Mouse (Mus musculus): Measurements from ENCODE around the gene Pnpla1. TPM values are rescaled to one million over a fixed set of nuclear protein-coding genes. Genes with fewer than 3 reads are reported as not detected.
A peak's percentile ranks its signal among the peaks of the same experiment; 100 is the strongest.

Pnpla1 gene
- polyA plus RNA-seq, 1 experiment, result 0.40 TPM

- Histone ChIP-seq H3K4me1 (ENCODE audit: control insufficient read depth, insufficient read depth, low read length) (peaks cover 15% of the 10 kb centered on the region), H3K4me3 (ENCODE audit: insufficient read depth, low read length) (no peak overlapping the region), H3K27ac (ENCODE audit: insufficient read depth, low read length) (no peak overlapping the region)
- TF ChIP-seq CTCF (IDR thresholded peaks at IDR 0.05; ENCODE audit: extremely low read depth, insufficient read depth, low read length) (no peak), POLR2A (IDR thresholded peaks at IDR 0.05; ENCODE audit: extremely low read depth, insufficient read depth, low read length) (no peak)
Observed at GRCm38 (mm10) chr17:28823004-28823745, 35.0 kb upstream of the Pnpla1 start.

GRCm38 (mm10) chr17:28823749-28824148, 34.5 kb upstream of the Pnpla1 start:
- H3K27ac ChIP-seq (ENCODE audit: insufficient read depth, low read length), result no peak overlapping the region
- TF ChIP-seq CTCF (IDR thresholded peaks at IDR 0.05; ENCODE audit: extremely low read depth, insufficient read depth, low read length) (no peak), POLR2A (IDR thresholded peaks at IDR 0.05; ENCODE audit: extremely low read depth, insufficient read depth, low read length) (no peak)
- peaks cover 16% of the 10 kb centered on the region for H3K4me1 ChIP-seq (ENCODE audit: control insufficient read depth, insufficient read depth, low read length)
- no peak overlapping the region for H3K4me3 ChIP-seq (ENCODE audit: insufficient read depth, low read length)

- Histone ChIP-seq H3K4me1 (ENCODE audit: control insufficient read depth, insufficient read depth, low read length) (peaks cover 16% of the 10 kb centered on the region), H3K27ac (ENCODE audit: insufficient read depth, low read length) (no peak overlapping the region)
- no peak for TF ChIP-seq CTCF (IDR thresholded peaks at IDR 0.05; ENCODE audit: extremely low read depth, insufficient read depth, low read length)
- no peak for TF ChIP-seq POLR2A (IDR thresholded peaks at IDR 0.05; ENCODE audit: extremely low read depth, insufficient read depth, low read length)
Observed at GRCm38 (mm10) chr17:28824896-28825295, 33.3 kb upstream of the Pnpla1 start.

GRCm38 (mm10) chr17:28825359-28826041, 32.7 kb upstream of the Pnpla1 start:
- TF ChIP-seq POLR2A (IDR thresholded peaks at IDR 0.05; ENCODE audit: extremely low read depth, insufficient read depth, low read length) (no peak), CTCF (IDR thresholded peaks at IDR 0.05; ENCODE audit: extremely low read depth, insufficient read depth, low read length) (no peak)
- Histone ChIP-seq H3K4me1 (ENCODE audit: control insufficient read depth, insufficient read depth, low read length) (peaks cover 16% of the 10 kb centered on the region), H3K27ac (ENCODE audit: insufficient read depth, low read length) (no peak overlapping the region), H3K4me3 (ENCODE audit: insufficient read depth, low read length) (no peak overlapping the region)

More at GRCm38 (mm10) chr17:28824896-28825295, 33.3 kb upstream of the Pnpla1 start:
- no peak overlapping the region for H3K4me3 ChIP-seq (ENCODE audit: insufficient read depth, low read length)

GRCm38 (mm10) chr17:28827665-28828231, 30.5 kb upstream of the Pnpla1 start:
- Histone ChIP-seq H3K27ac (ENCODE audit: insufficient read depth, low read length) (peak overlapping the region; percentile 76), H3K4me1 (ENCODE audit: control insufficient read depth, insufficient read depth, low read length) (peaks cover 16% of the 10 kb centered on the region), H3K4me3 (ENCODE audit: insufficient read depth, low read length) (no peak overlapping the region)
- TF ChIP-seq CTCF (IDR thresholded peaks at IDR 0.05; ENCODE audit: extremely low read depth, insufficient read depth, low read length), result no peak
- TF ChIP-seq POLR2A (IDR thresholded peaks at IDR 0.05; ENCODE audit: extremely low read depth, insufficient read depth, low read length), result no peak

- H3K4me3 ChIP-seq (ENCODE audit: insufficient read depth, low read length), result no peak overlapping the region
- H3K27ac ChIP-seq (ENCODE audit: insufficient read depth, low read length), result no peak overlapping the region
- TF ChIP-seq CTCF (IDR thresholded peaks at IDR 0.05; ENCODE audit: extremely low read depth, insufficient read depth, low read length) (no peak), POLR2A (IDR thresholded peaks at IDR 0.05; ENCODE audit: extremely low read depth, insufficient read depth, low read length) (no peak)
- H3K4me1 ChIP-seq (ENCODE audit: control insufficient read depth, insufficient read depth, low read length), result peaks cover 16% of the 10 kb centered on the region
Observed at GRCm38 (mm10) chr17:28829120-28829519, 29.1 kb upstream of the Pnpla1 start.

GRCm38 (mm10) chr17:28831065-28831464, 27.1 kb upstream of the Pnpla1 start:
- Histone ChIP-seq H3K4me1 (ENCODE audit: control insufficient read depth, insufficient read depth, low read length) (peaks cover 10% of the 10 kb centered on the region), H3K4me3 (ENCODE audit: insufficient read depth, low read length) (no peak overlapping the region), H3K27ac (ENCODE audit: insufficient read depth, low read length) (no peak overlapping the region)
- TF ChIP-seq CTCF (IDR thresholded peaks at IDR 0.05; ENCODE audit: extremely low read depth, insufficient read depth, low read length), result no peak
- no peak for TF ChIP-seq POLR2A (IDR thresholded peaks at IDR 0.05; ENCODE audit: extremely low read depth, insufficient read depth, low read length)

- no peak overlapping the region for H3K4me3 ChIP-seq (ENCODE audit: insufficient read depth, low read length)
- no peak overlapping the region for H3K27ac ChIP-seq (ENCODE audit: insufficient read depth, low read length)
- TF ChIP-seq CTCF (IDR thresholded peaks at IDR 0.05; ENCODE audit: extremely low read depth, insufficient read depth, low read length), result no peak
- TF ChIP-seq POLR2A (IDR thresholded peaks at IDR 0.05; ENCODE audit: extremely low read depth, insufficient read depth, low read length), result no peak
- H3K4me1 ChIP-seq (ENCODE audit: control insufficient read depth, insufficient read depth, low read length), result peaks cover 7% of the 10 kb centered on the region
Observed at GRCm38 (mm10) chr17:28832040-28832439, 26.2 kb upstream of the Pnpla1 start.

GRCm38 (mm10) chr17:28832875-28833274, 25.3 kb upstream of the Pnpla1 start:
- H3K27ac ChIP-seq (ENCODE audit: insufficient read depth, low read length), result no peak overlapping the region
- H3K4me1 ChIP-seq (ENCODE audit: control insufficient read depth, insufficient read depth, low read length), result peaks cover 3% of the 10 kb centered on the region
- no peak overlapping the region for H3K4me3 ChIP-seq (ENCODE audit: insufficient read depth, low read length)
- no peak for TF ChIP-seq POLR2A (IDR thresholded peaks at IDR 0.05; ENCODE audit: extremely low read depth, insufficient read depth, low read length)
- no peak for TF ChIP-seq CTCF (IDR thresholded peaks at IDR 0.05; ENCODE audit: extremely low read depth, insufficient read depth, low read length)

All from cortical plate, adult 2 months (tissue).